Mouse (Mus musculus) CH12.LX (cell line): ENCODE data around the gene Ryr1. TPM values are rescaled to one million over a fixed set of nuclear protein-coding genes. Genes with fewer than 3 reads are reported as not detected.

Experiments
- DNase-seq: peaks from one replicate; pipeline ENCODE4 v3.0.0-alpha.2; 2013; ENCODE audit errors: extremely low read depth
- H3K27ac ChIP-seq: 2 replicates; pipeline ENCODE4 v1.5.1; 2012; ENCODE audit warnings: low read depth, mild to moderate bottlenecking, control low read depth, moderate library complexity; ENCODE audit not compliant: insufficient read depth
- H3K27me3 ChIP-seq: replicated peaks from 2 replicates; pipeline ENCODE3; 2012; ENCODE audit warnings: inconsistent platforms
- H3K36me3 ChIP-seq, 2 experiments: replicated peaks in 1 of 2; 2 replicates each; pipeline versions ENCODE3 to v1.6.1; 2012; ENCODE audit warnings: inconsistent platforms in 1 of 2, low read length in 1 of 2, mild to moderate bottlenecking in 1 of 2, mixed read lengths in 1 of 2, moderate library complexity in 1 of 2; ENCODE audit not compliant: control insufficient read depth in 1 of 2, insufficient read depth in 1 of 2
- H3K4me1 ChIP-seq, 2 experiments: 2 replicates each; pipeline ENCODE4 v1.6.1; 2012; ENCODE audit warnings: inconsistent platforms in 1 of 2, moderate library complexity in 1 of 2; ENCODE audit not compliant: insufficient read depth in 2 of 2, control insufficient read depth in 1 of 2
- H3K4me2 ChIP-seq: 2 replicates; pipeline ENCODE4 v1.6.1; 2012; ENCODE audit warnings: low read depth, mild to moderate bottlenecking, control low read depth; ENCODE audit not compliant: poor library complexity, insufficient read depth, severe bottlenecking
- H3K4me3 ChIP-seq, 3 experiments: fragments of 150-350 bp in 1 of 3; sonication (generic) in 1 of 3; replicated peaks in 1 of 3; 2 replicates each; pipeline versions ENCODE3 to v1.5.1; 2011 to 2012; ENCODE audit warnings: low read depth in 2 of 3, low read length in 2 of 3, mild to moderate bottlenecking in 2 of 3, moderate library complexity in 2 of 3, control low read depth in 1 of 3, improper control_type of control experiment in 1 of 3, inconsistent platforms in 1 of 3, mixed read lengths in 1 of 3; ENCODE audit not compliant: poor library complexity in 1 of 3
- H3K79me2 ChIP-seq: replicated peaks from 2 replicates; pipeline ENCODE4 v1.6.1; 2012; ENCODE audit warnings: mild to moderate bottlenecking, moderate library complexity; ENCODE audit not compliant: control insufficient read depth, poor library complexity, insufficient read depth, severe bottlenecking; ENCODE audit errors: extremely low read depth
- H3K9ac ChIP-seq: 2 replicates; pipeline ENCODE4 v1.6.1; 2012; ENCODE audit warnings: low read depth, mild to moderate bottlenecking, control low read depth, moderate library complexity; ENCODE audit not compliant: insufficient read depth
- H3K9me3 ChIP-seq: replicated peaks from 2 replicates; pipeline ENCODE3; 2012; ENCODE audit warnings: low read length, inconsistent platforms, mixed read lengths
- CHD2 ChIP-seq: IDR thresholded peaks from 2 replicates; pipeline ENCODE4 v1.6.1; 2011; ENCODE audit warnings: low read length, improper control_type of control experiment
- ETS1 ChIP-seq: conservative IDR thresholded peaks from 2 replicates; pipeline ENCODE4 v1.6.1; 2012; ENCODE audit warnings: low read depth, mild to moderate bottlenecking, inconsistent platforms, low read length, improper control_type of control experiment, moderate library complexity
- GABPA ChIP-seq: IDR thresholded peaks from 2 replicates; pipeline ENCODE4 v1.6.1; 2012; ENCODE audit warnings: low read depth, low read length, improper control_type of control experiment, inconsistent platforms; ENCODE audit not compliant: insufficient replicate concordance
- IRF4 ChIP-seq: IDR thresholded peaks from 2 replicates; pipeline ENCODE4 v1.6.1; 2014; ENCODE audit warnings: low read depth, mild to moderate bottlenecking, inconsistent platforms, low read length, improper control_type of control experiment
- JUN ChIP-seq: IDR thresholded peaks from 2 replicates; pipeline ENCODE4 v1.6.1; 2011; ENCODE audit warnings: low read depth, mild to moderate bottlenecking, low read length, improper control_type of control experiment, moderate library complexity; ENCODE audit not compliant: insufficient read depth
- MAZ ChIP-seq: IDR thresholded peaks from 2 replicates; pipeline ENCODE4 v1.6.1; 2012; ENCODE audit warnings: low read depth, mild to moderate bottlenecking, inconsistent platforms, low read length, improper control_type of control experiment, moderate library complexity
- RAD21 ChIP-seq: IDR thresholded peaks from 2 replicates; pipeline ENCODE4 v1.6.1; 2011; ENCODE audit warnings: low read depth, mild to moderate bottlenecking, low read length, improper control_type of control experiment, moderate library complexity
- SMC3 ChIP-seq: IDR thresholded peaks from 2 replicates; pipeline ENCODE4 v1.6.1; 2011; ENCODE audit warnings: low read depth, low read length, improper control_type of control experiment
- ZMIZ1 ChIP-seq: IDR thresholded peaks from 2 replicates; pipeline ENCODE4 v1.6.1; 2012; ENCODE audit warnings: low read depth, mild to moderate bottlenecking, inconsistent platforms, low read length, improper control_type of control experiment
- ZNF384 ChIP-seq: IDR thresholded peaks from 2 replicates; pipeline ENCODE4 v1.6.1; 2012; ENCODE audit warnings: low read depth, low read length, improper control_type of control experiment, inconsistent platforms
- dilution Hi-C: fragments of 300-500 bp; cut with MboI; formaldehyde crosslinking; loops from 2 replicates; pipeline ENCODE4 v1.14.3; 2020; ENCODE audit warnings: low sequenced_read_pairs; ENCODE audit not compliant: extremely low pct_unique_long_range_greater_than_20kb, extremely low pct_ligation_motif_present
- in situ Hi-C: fragments of 300-500 bp; cut with MboI; formaldehyde crosslinking; loops from 3 replicates; pipeline ENCODE4 v1.14.3; 2019; ENCODE audit warnings: low sequenced_read_pairs, low pct_ligation_motif_present, low pct_unique_long_range_greater_than_20kb, mixed read lengths
- polyA plus RNA-seq: library from polyadenylated mRNA; unstranded; fragments of >175 nt; gene quantifications from 2 replicates; pipeline ENCODE4 v1.2.1, GENCODE M21; 2012; ENCODE audit warnings: low read depth; ENCODE audit not compliant: insufficient read length
- total RNA-seq, 2 experiments: library from RNA; depleted of rRNA; stranded (reverse); fragments of 300-350 nt in 1 of 2; fragments of >200 nt in 1 of 2; gene quantifications; 2 replicates each; pipeline ENCODE4 v1.2.3; 2012 to 2014

Gene Ryr1
- total and polyA plus RNA-seq, 3 experiments = 0.43 to 1.1 (median 0.68) TPM

- H3K4me2 ChIP-seq = no peak overlapping the region
- in situ Hi-C loops (no loop called here), dilution Hi-C loops (no loop called here)
- H3K27me3 ChIP-seq = peaks cover 1% of the 10 kb centered on the region
- no peak for DNase-seq
- no peak overlapping the region for H3K9ac ChIP-seq
- no peak overlapping the region for H3K27ac ChIP-seq
- H3K4me3 ChIP-seq = no peak overlapping the region
- no peaks in the 10 kb centered on the region for H3K9me3 ChIP-seq
- H3K4me1 ChIP-seq = peaks cover 5 to 15% of the 10 kb centered on the region in 2 experiments; a peak in 3 of 4 replicates
- H3K36me3 ChIP-seq = no peaks in the 10 kb centered on the region
- no peaks in the 10 kb centered on the region for H3K79me2 ChIP-seq
- no peak for TF ChIP-seq MAZ
- TF ChIP-seq ZNF384 = no peak
- no peak for TF ChIP-seq IRF4
- TF ChIP-seq RAD21 = no peak
- no peak for TF ChIP-seq ETS1
- TF ChIP-seq SMC3 = no peak
- TF ChIP-seq JUN = no peak
- TF ChIP-seq CHD2 = no peak
- no peak for TF ChIP-seq ZMIZ1
- no peak for TF ChIP-seq GABPA
These were observed 6.7 kb downstream of the Ryr1 start for GRCm38 (mm10) chr7:29118142-29118851.

- H3K4me2 ChIP-seq = no peak overlapping the region
- H3K4me3 ChIP-seq = no peak overlapping the region
- no peak for DNase-seq
- H3K9me3 ChIP-seq = no peaks in the 10 kb centered on the region
- dilution Hi-C loops = no loop called here
- peaks cover 0 to 5% of the 10 kb centered on the region in 2 experiments; a peak in 2 of 4 replicates for H3K4me1 ChIP-seq
- no peak overlapping the region for H3K27ac ChIP-seq
- H3K79me2 ChIP-seq = no peaks in the 10 kb centered on the region
- H3K27me3 ChIP-seq = peaks cover 6% of the 10 kb centered on the region
- in situ Hi-C loops = no loop called here
- no peak overlapping the region for H3K9ac ChIP-seq
- H3K36me3 ChIP-seq = no peaks in the 10 kb centered on the region
- TF ChIP-seq IRF4 = no peak
These were observed 15.7 kb downstream of the Ryr1 start for GRCm38 (mm10) chr7:29108992-29109955.
